Mouse (Mus musculus) limb, embryonic 11.5 days (tissue): Measurements from ENCODE around the gene Cntln. TPM values are rescaled to one million over a fixed set of nuclear protein-coding genes. Genes with fewer than 3 reads are reported as not detected.

ENCODE experiments used
- ATAC-seq: fragments of 200-750 bp; cut with Nextera tagmentation; 2 replicates; pipeline ENCODE4 v1.8.0; 2017; ENCODE audit warnings: low read depth; ENCODE audit not compliant: insufficient number of reproducible peaks, low FRiP score, low TSS enrichment
- DNase-seq: peaks from one replicate; pipeline ENCODE4 v3.0.0-alpha.2; 2015; ENCODE audit warnings: low spot score
- H3K27ac ChIP-seq: fragments of 300-500 bp; sonication (generic); replicated peaks from 2 replicates; pipeline ENCODE4 v1.5.1; 2014; ENCODE audit warnings: low read depth, mild to moderate bottlenecking, low read length
- H3K27me3 ChIP-seq: fragments of 300-500 bp; sonication (generic); 2 replicates; pipeline ENCODE4 v1.6.1; 2014; ENCODE audit warnings: mild to moderate bottlenecking, low read length, mixed read lengths; ENCODE audit not compliant: control insufficient read depth, insufficient read depth
- H3K36me3 ChIP-seq: fragments of 300-500 bp; sonication (generic); 2 replicates; pipeline ENCODE4 v1.6.1; 2014; ENCODE audit warnings: mild to moderate bottlenecking, low read length, moderate library complexity, mixed read lengths; ENCODE audit not compliant: control insufficient read depth, insufficient read depth
- H3K4me1 ChIP-seq: fragments of 300-500 bp; sonication (generic); 2 replicates; pipeline ENCODE4 v1.6.1; 2014; ENCODE audit warnings: low read length, mixed read lengths; ENCODE audit not compliant: control insufficient read depth, insufficient read depth
- H3K4me2 ChIP-seq: fragments of 300-500 bp; sonication (generic); 2 replicates; pipeline ENCODE4 v1.6.1; 2014; ENCODE audit warnings: low read depth, mild to moderate bottlenecking, moderate library complexity; ENCODE audit not compliant: severe bottlenecking
- H3K4me3 ChIP-seq: fragments of 300-500 bp; sonication (generic); 2 replicates; pipeline ENCODE4 v1.5.1; 2014; ENCODE audit warnings: low read depth, low read length
- H3K9ac ChIP-seq: fragments of 300-500 bp; sonication (generic); 2 replicates; pipeline ENCODE4 v1.6.1; 2014; ENCODE audit warnings: mild to moderate bottlenecking, low read length
- H3K9me3 ChIP-seq: fragments of 300-500 bp; sonication (generic); 2 replicates; pipeline ENCODE4 v1.6.1; 2016; ENCODE audit warnings: low read length; ENCODE audit not compliant: control insufficient read depth
- WGBS: fragments of 180-500 bp; shearing (Covaris S2); extraction: QIAGEN DNeasy Blood & Tissue Kit; methylation state at CpG from one replicate; pipeline ENCODE4 v1.1.7; 2014; 5-methylcytosine and 5-hydroxymethylcytosine counted together
- polyA plus RNA-seq: library from polyadenylated mRNA; unstranded; fragments of >200 nt; fragmentation: Nextera tagmentation; extraction: Ambion mirVana; gene quantifications from 2 replicates; pipeline ENCODE4 v1.2.1, GENCODE M21; 2014

The Cntln gene
- polyA plus RNA-seq, 1 experiment from 2014 or later = 13.0 TPM

GRCm38 (mm10) chr4:84885271-84885540 lies 1.1 kb downstream of the Cntln start:
- DNase-seq = no peak
- Histone ChIP-seq H3K36me3 (no peaks in the 10 kb centered on the region), H3K27me3 (no peaks in the 10 kb centered on the region), H3K4me1 (0 out of 2 replicates have a peak, but pooled peaks cover 3% of the 10 kb centered on the region), H3K4me3 (peak overlapping the region; percentile 78), H3K4me2 (peak overlapping the region; percentile 76), H3K9ac (peak overlapping the region; percentile 98), H3K9me3 (no peaks in the 10 kb centered on the region), H3K27ac (no peak overlapping the region; the same call in 1 of the 2 replicates)
- no peak for ATAC-seq
- 64% methylated on average over 1 of the region's 1 CpGs for WGBS

DNA sequence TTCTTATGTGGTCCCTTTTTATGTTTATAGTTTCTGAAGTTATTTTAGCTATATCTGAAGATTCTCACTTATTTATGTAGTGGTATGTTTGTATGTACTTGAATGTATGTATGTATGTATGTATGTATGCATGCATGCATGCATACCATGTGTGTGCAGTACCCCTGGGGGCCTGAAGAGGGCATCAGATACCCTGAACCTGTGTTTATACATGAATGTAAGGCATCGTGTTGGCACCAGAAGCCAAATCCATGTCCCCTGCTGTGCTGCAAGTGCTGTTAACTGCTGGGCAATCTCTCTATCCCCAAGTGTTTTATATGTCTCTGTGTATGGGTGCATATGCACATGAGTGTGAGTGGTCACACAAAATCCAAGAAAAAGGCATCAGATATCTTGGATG lies 34.3 kb downstream of the Cntln start:
- Histone ChIP-seq H3K36me3 (no peaks in the 10 kb centered on the region), H3K4me2 (no peak overlapping the region), H3K9me3 (no peaks in the 10 kb centered on the region), H3K27ac (no peak overlapping the region), H3K4me1 (no peaks in the 10 kb centered on the region), H3K4me3 (no peak overlapping the region), H3K27me3 (no peaks in the 10 kb centered on the region), H3K9ac (no peak overlapping the region)
- WGBS = 80% methylated on average over 1 of the region's 1 CpGs
- ATAC-seq (no peak), DNase-seq (no peak)

- Histone ChIP-seq H3K4me2 (no peak overlapping the region), H3K27ac (no peak overlapping the region), H3K9ac (no peak overlapping the region), H3K9me3 (no peaks in the 10 kb centered on the region), H3K36me3 (no peaks in the 10 kb centered on the region), H3K4me3 (no peak overlapping the region), H3K27me3 (no peaks in the 10 kb centered on the region), H3K4me1 (no peaks in the 10 kb centered on the region)
- ATAC-seq (no peak), DNase-seq (no peak)
- WGBS = 86% methylated on average over 6 of the region's 6 CpGs
Measured at GRCm38 (mm10) chr4:84934342-84934929, 50.3 kb downstream of the Cntln start.

GRCm38 (mm10) chr4:84942059-84942458 lies 58.0 kb downstream of the Cntln start:
- peak; percentile 41 for DNase-seq
- WGBS = 45% methylated on average over 2 of the region's 2 CpGs
- Histone ChIP-seq H3K9me3 (no peaks in the 10 kb centered on the region), H3K4me3 (no peak overlapping the region), H3K4me2 (no peak overlapping the region), H3K9ac (no peak overlapping the region), H3K27me3 (no peaks in the 10 kb centered on the region), H3K27ac (no peak overlapping the region), H3K4me1 (peaks cover 5% of the 10 kb centered on the region; the same call in 1 of the 2 replicates), H3K36me3 (no peaks in the 10 kb centered on the region)
- ATAC-seq = no peak

- ATAC-seq = no peak
- Histone ChIP-seq H3K4me1 (peaks cover 5% of the 10 kb centered on the region; the same call in 1 of the 2 replicates), H3K4me3 (no peak overlapping the region), H3K9me3 (no peaks in the 10 kb centered on the region), H3K4me2 (no peak overlapping the region), H3K9ac (no peak overlapping the region), H3K36me3 (no peaks in the 10 kb centered on the region), H3K27ac (no peak overlapping the region), H3K27me3 (no peaks in the 10 kb centered on the region)
- 63% methylated on average over 2 of the region's 2 CpGs for WGBS
- DNase-seq = no peak
Measured at GRCm38 (mm10) chr4:84942651-84943050, 58.5 kb downstream of the Cntln start.

DNA sequence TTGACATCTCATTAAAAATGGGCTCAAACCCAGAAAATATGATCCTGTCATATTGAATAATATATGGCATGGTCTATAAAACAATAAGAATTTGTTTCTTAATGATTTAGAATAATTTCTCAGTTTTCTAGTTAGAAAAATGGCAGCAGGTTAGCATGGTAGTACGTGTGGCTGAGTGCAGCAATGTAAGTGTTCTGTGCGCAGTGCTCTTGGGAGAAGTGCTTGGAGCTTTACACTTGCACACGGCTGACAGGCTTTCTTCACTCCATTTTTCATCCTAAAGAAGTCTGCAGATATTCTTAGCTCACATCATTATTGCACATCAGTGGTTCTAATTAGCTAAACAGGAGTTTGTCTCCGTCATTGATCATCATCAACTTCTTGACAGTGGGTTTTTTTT lies 60.0 kb downstream of the Cntln start:
- no peaks in the 10 kb centered on the region for H3K27me3 ChIP-seq
- ATAC-seq = no peak
- 43% methylated on average over 4 of the region's 4 CpGs for WGBS
- H3K27ac ChIP-seq = no peak overlapping the region
- no peak overlapping the region for H3K4me3 ChIP-seq
- DNase-seq = no peak
- no peaks in the 10 kb centered on the region for H3K9me3 ChIP-seq
- no peaks in the 10 kb centered on the region for H3K36me3 ChIP-seq
- H3K9ac ChIP-seq = no peak overlapping the region
- no peak overlapping the region for H3K4me2 ChIP-seq
- H3K4me1 ChIP-seq = peaks cover 5% of the 10 kb centered on the region; the same call in 1 of the 2 replicates

DNA sequence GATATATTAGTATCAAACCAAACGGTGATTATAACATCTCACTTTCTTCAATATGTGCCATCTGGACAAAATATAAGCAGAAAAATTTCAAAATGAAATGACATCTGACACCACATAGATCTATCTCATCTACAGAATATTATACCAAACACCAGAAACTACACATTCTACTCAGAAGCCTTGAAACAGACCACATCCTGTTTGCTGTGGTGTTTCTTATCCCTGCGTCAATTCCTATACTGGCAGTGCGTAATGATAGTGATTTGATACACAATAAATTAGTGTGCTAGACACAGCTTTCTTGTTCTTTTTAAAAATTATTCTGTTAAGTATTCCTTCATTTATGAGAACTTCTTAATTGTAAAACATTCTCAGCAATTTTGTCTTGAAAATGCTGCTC lies 62.3 kb downstream of the Cntln start:
- ATAC-seq = no peak

GRCm38 (mm10) chr4:84976875-84977646 lies 93.0 kb downstream of the Cntln start:
- Histone ChIP-seq H3K27ac (no peak overlapping the region), H3K27me3 (no peaks in the 10 kb centered on the region), H3K4me3 (no peak overlapping the region), H3K36me3 (no peaks in the 10 kb centered on the region), H3K9ac (no peak overlapping the region), H3K9me3 (no peaks in the 10 kb centered on the region), H3K4me1 (no peaks in the 10 kb centered on the region), H3K4me2 (no peak overlapping the region)
- WGBS = 87% methylated on average over 7 of the region's 7 CpGs
- ATAC-seq = no peak
- no peak for DNase-seq

More for the DNA sequence above, 62.3 kb downstream of the Cntln start:
- no peak for DNase-seq
- H3K4me2 ChIP-seq = no peak overlapping the region
- H3K27ac ChIP-seq = no peak overlapping the region
- no peaks in the 10 kb centered on the region for H3K36me3 ChIP-seq
- no peaks in the 10 kb centered on the region for H3K27me3 ChIP-seq
- no peaks in the 10 kb centered on the region for H3K9me3 ChIP-seq
- peaks cover 5% of the 10 kb centered on the region; the same call in 1 of the 2 replicates for H3K4me1 ChIP-seq
- 86% methylated on average over 3 of the region's 3 CpGs for WGBS
- H3K4me3 ChIP-seq = no peak overlapping the region
- H3K9ac ChIP-seq = no peak overlapping the region
